Mouse (Mus musculus) cerebellum, adult 9-11 months (tissue): ENCODE results near the gene Tbc1d1.
"Not testable (repeated sequence)": the region's sequence is repeated elsewhere in the genome, so short reads cannot be mapped to it uniquely, and the experiment has no call there.

Experiments
- DNase-seq: peaks from one replicate; pipeline ENCODE4 v3.0.0; 2022

Tbc1d1 gene

GRCm38 (mm10) chr5:64325741-64326355 is 169.7 kb downstream of the Tbc1d1 start:
- no peak for DNase-seq

DNA sequence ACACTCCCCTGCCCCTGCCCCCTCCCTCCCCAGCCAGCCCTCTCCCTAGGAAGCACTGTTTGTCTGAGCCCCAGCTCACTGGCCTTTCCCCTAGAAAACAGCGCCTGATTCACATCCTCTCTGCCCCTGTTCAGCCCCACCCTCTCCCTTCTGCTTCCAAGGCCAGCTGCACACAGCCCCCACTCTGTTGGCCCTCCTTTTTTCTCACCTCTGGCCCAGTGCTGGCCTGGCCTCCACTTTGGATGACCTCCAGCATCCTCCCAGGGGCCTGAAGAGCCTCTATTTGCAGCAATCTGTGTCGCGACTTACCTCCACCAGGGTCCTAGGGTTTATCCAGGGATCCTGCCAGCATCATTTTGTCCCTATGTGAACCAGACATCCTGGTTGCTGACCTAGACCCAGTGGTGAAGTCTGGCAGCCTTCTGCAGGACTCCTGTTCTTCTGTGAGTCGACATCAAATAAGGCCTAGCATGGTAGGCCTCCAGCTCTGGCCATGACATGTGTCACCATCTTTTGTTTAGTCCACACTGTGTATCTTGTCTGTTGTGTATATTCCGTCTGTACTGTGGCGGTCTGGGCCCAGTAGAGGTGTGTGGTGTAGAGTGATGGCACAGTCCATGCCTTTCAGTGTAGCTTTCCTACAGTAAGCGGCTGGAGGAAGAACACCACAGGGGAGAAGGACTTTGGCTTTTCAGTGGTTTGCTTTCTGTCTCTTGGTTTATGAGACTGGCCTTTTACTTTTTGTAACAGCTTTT is 170.5 kb downstream of the Tbc1d1 start:
- peak; percentile 33 for DNase-seq

GRCm38 (mm10) chr5:64327212-64327902 is 171.3 kb downstream of the Tbc1d1 start:
- peak; percentile 35 for DNase-seq

DNA sequence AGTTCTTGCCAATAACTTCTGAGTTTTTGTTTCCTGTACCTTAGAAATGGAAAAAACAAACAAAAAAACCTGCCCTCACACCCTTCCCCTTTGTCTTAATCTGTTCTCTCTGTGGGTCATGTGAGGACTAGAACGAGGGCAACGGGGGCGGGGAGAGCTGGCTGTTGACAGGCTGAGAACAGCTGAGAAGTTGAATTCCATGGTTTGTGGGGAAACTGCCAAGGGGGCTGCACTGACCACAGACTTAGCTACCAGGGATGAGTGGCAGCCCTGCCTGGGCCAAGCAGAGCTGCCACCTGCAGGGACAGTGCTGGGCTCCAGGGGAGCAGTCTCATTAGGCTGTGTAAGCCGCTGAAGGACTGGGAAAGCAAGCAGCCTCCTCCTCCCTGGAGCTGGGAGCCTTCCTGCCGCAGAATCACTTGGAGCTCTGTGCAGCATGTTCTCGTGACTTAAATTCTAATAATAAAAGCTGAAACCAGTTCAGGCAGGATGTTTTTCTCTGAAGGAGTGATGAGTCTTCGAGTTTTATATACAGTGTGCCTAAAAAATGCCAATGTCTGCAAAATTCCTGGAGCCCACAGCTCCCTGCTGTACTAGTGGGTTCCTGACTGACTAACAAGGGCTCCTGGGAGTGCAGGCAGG is 180.8 kb downstream of the Tbc1d1 start:
- peak; percentile 50 for DNase-seq

DNA sequence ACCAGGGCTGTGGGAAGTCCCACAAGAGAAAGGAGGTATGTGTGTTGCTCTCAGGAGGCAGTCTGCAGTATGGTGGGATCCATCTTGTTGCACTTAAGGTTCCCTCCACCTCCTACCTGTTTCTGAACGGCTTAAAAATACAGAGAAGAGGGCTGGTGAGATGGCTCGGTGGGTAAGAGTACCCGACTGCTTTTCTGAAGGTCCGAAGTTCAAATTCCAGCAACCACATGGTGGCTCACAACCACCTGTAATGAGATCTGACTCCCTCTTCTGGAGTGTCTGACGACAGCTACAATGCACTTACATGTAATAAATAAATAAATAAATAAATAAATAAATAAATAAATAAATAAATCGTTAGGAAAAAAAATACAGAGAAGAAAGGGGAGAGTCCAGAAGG is 182.7 kb downstream of the Tbc1d1 start:
- not testable (repeated sequence) for DNase-seq

DNA sequence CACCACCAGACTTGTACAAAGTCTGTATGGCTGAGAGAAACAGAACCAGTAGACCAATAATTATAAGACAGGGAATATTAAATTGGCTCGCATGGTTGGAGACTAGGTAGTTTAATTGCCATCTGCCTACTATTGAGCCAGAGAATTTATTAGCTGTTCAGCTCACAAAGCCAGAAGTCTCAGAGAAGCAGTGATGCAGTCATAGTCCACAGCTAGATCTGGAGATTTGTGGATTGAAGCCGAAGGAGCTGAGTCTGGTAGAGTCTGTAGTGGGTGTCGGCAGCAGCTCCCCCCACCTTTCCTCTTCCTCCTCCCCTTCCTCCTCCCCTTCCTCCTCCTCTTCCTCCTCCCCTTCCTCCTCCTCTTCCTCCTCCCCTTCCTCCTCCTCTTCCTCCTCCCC is 184.3 kb downstream of the Tbc1d1 start:
- no peak for DNase-seq

DNA sequence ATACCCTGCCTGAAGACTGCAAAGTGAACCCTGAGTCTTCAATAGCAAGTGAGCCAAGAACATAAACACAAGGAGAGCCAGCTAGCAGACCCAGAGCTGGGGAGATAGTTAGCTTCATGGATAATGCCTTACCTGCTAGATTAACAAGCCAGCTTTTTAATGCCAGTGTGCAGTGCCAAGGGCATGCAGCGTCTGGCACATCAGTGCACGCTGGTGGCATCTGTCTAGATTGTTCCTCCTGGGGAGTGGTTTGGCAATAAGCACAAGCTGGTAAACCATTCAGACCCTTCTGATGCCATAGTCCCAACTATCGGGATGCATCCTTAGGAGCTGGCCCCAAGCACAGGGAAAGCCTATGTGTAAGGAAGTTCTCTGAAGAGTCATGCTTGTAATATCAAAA is 185.6 kb downstream of the Tbc1d1 start:
- DNase-seq: no peak

DNA sequence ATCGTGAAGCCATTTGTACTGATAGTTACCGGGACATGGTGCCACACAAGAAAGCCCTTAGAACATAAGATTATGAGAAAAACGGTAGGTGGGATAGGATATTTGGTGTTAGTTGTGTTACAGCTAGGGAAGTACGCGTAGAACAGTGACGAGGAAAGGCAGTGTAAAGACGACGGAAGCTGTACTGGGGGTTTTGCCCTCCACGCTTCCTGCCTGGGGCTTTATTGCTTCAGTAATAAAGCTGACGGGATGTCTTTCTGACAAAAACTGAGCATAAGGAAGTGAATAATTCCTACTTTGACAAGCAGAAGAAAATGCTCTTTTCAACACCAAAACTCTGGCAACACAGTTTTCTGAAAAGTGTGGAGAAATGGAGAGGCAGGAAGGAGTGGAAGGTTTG is 186.0 kb downstream of the Tbc1d1 start:
- no peak for DNase-seq

GRCm38 (mm10) chr5:64343972-64344700 is 188.0 kb downstream of the Tbc1d1 start:
- no peak for DNase-seq

DNA sequence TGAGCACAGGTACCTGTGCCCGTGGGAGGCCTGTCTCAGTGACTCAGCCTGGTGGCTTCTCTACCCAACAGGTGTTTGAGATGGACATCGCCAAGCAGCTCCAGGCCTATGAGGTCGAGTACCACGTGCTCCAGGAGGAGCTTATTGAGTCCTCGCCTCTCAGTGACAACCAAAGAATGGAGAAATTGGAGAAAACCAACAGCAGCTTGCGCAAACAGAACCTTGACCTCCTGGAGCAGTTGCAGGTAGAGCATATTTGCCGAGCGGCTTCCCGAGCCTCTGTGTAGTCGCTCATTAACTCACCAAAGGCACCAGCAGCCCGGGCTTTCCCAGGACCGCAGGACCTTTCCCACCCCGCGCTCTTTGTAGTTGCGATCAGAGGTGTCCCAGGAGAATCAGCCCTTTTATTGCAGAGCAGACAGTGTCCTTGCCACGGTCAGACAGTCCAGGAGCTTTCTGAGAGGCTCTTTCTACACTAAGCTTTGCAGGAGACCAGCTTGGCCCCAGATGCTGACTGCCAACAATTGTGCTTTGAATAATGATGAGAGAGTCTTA is 189.2 kb downstream of the Tbc1d1 start:
- no peak for DNase-seq

DNA sequence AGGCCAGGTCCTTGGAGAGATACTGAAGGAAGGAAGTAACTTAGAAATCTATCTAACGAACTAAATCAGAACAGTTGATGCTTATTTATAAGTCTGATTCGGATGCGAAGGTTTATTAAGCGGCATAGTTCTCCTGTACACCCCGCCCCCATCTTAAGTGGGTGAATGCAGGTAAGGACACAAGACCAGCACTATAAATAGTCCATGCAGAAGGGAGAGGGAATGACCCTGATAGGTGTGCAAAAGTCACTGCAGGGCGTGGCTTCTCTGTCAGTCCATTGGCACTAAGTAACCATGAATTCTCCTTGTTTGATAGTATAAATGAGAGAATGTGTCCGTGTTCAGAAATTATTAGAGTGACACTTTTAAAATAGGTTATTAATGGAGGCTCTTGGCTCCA is 189.7 kb downstream of the Tbc1d1 start:
- no peak for DNase-seq

GRCm38 (mm10) chr5:64346343-64346885 is 190.3 kb downstream of the Tbc1d1 start:
- no peak for DNase-seq

- DNase-seq: no peak
Measured at GRCm38 (mm10) chr5:64348166-64348565, 192.1 kb downstream of the Tbc1d1 start.

- no peak for DNase-seq
Measured at GRCm38 (mm10) chr5:64348780-64349179, 192.7 kb downstream of the Tbc1d1 start.

GRCm38 (mm10) chr5:64351968-64352367 is 195.9 kb downstream of the Tbc1d1 start:
- DNase-seq: no peak

- DNase-seq: no peak
Measured at GRCm38 (mm10) chr5:64358639-64359584, 202.8 kb downstream of the Tbc1d1 start.

DNA sequence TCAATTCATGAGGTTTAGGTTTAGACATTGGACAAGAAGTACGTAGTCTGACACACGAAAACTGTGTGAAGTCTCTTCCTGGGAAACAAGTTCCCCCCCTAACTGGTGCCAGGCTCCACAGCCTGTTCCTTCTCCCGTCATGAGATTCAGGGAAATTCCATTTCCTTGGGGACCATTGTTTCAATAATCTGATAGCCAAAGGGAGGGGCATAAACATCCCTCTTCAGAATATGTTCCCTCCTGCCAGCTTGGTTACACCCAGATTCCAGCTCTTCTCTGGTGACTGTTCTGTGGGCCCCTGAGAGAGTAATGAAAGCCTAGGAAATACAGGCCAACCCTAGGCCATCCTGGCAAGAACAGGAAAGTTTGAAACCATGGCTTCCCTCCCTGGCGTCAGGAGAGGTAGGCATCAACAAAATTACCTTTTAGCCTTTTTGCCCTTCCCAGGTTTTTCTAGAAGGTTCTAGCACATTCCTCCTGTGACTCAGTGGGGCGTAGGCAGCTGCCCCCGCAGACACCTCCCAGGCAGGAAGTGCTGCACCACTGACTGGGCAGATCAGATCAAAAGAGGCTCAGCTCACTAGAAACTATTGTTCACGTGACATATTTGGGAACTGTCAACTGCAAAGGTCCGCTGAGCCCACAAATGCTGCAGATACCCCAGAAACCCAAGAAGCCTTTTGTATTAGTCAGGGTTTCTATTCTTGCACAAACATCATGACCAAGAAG is 204.2 kb downstream of the Tbc1d1 start:
- no peak for DNase-seq

DNA sequence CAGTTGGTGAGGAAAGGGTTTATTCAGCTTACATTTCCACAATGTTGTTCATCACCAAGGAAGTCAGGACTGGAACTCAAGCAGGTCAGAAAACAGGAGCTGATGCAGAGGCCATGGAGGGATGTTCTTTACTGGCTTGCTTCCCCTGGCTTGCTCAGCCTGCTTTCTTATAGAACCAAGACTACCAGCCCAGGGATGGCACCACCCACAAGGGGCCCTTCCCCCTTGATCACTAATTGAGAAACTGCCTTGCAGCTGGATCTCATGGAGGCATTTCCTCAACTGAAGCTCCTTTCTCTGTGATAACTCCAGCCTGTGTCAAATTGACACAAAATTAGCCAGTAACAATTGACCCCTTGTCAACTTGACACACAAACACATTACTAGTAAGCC is 204.8 kb downstream of the Tbc1d1 start:
- DNase-seq: not testable (repeated sequence)

- DNase-seq: no peak
Measured at GRCm38 (mm10) chr5:64363859-64364406, 207.8 kb downstream of the Tbc1d1 start.
